Mouse (Mus musculus) C2C12 (cell line): Measurements from ENCODE around the gene Prm2. TPM values are rescaled to one million over a fixed set of nuclear protein-coding genes. Genes with fewer than 3 reads are reported as not detected.
A peak's percentile ranks its signal among the peaks of the same experiment; 100 is the strongest.

Experiments
- H3K27me3 ChIP-seq: one replicate; pipeline ENCODE4 v1.6.1; 2011; ENCODE audit not compliant: control insufficient read depth, insufficient read depth, insufficient read length
- H3K36me3 ChIP-seq: one replicate; pipeline ENCODE4 v1.6.1; 2011; ENCODE audit not compliant: control insufficient read depth, insufficient read depth
- H3K4me3 ChIP-seq: one replicate; pipeline ENCODE4 v1.5.1; 2011; ENCODE audit warnings: mild to moderate bottlenecking, control low read depth; ENCODE audit not compliant: poor library complexity, insufficient read depth, severe bottlenecking
- H3K79me2 ChIP-seq: one replicate; pipeline ENCODE4 v1.6.1; 2011; ENCODE audit not compliant: control insufficient read depth, insufficient read depth
- H3K79me3 ChIP-seq: one replicate; pipeline ENCODE4 v1.6.1; 2011; ENCODE audit warnings: low read depth, control low read depth
- H3ac ChIP-seq: one replicate; pipeline ENCODE3; 2011; ENCODE audit warnings: low read depth; ENCODE audit not compliant: control insufficient read depth, insufficient read length
- CEBPB ChIP-seq: IDR thresholded peaks from one replicate; pipeline ENCODE4 v1.6.1; 2011; ENCODE audit warnings: low read depth, mild to moderate bottlenecking, control low read depth, moderate library complexity
- CTCF ChIP-seq: IDR thresholded peaks from one replicate; pipeline ENCODE4 v1.5.1; 2011; ENCODE audit not compliant: control insufficient read depth, insufficient read depth, insufficient read length
- FOSL1 ChIP-seq: IDR thresholded peaks from one replicate; pipeline ENCODE4 v1.8.0; 2011; ENCODE audit warnings: mild to moderate bottlenecking, low read length; ENCODE audit not compliant: poor library complexity, insufficient read depth, severe bottlenecking
- MAX ChIP-seq: IDR thresholded peaks from one replicate; pipeline ENCODE4 v1.6.1; 2011; ENCODE audit warnings: mild to moderate bottlenecking, control low read depth
- MYOD1 ChIP-seq: IDR thresholded peaks from one replicate; pipeline ENCODE4 v1.6.1; 2011; ENCODE audit warnings: low read depth; ENCODE audit not compliant: control insufficient read depth, insufficient read length
- MYOG ChIP-seq: IDR thresholded peaks from one replicate; pipeline ENCODE4 v1.6.1; 2011; ENCODE audit not compliant: control insufficient read depth, insufficient read length; ENCODE audit errors: extremely low read depth
- USF1 ChIP-seq: IDR thresholded peaks from one replicate; pipeline ENCODE4 v1.6.1; 2011; ENCODE audit warnings: low read depth, mild to moderate bottlenecking, control low read depth, moderate library complexity
- polyA plus RNA-seq: library from polyadenylated mRNA; unstranded; fragments of >200 nt; fragmentation: generic; extraction: Trizol; gene quantifications from one replicate; pipeline ENCODE4 v1.2.1, GENCODE M21; 2012; ENCODE audit warnings: missing spikeins

The Prm2 gene
- polyA plus RNA-seq, 1 experiment: not detected

DNA sequence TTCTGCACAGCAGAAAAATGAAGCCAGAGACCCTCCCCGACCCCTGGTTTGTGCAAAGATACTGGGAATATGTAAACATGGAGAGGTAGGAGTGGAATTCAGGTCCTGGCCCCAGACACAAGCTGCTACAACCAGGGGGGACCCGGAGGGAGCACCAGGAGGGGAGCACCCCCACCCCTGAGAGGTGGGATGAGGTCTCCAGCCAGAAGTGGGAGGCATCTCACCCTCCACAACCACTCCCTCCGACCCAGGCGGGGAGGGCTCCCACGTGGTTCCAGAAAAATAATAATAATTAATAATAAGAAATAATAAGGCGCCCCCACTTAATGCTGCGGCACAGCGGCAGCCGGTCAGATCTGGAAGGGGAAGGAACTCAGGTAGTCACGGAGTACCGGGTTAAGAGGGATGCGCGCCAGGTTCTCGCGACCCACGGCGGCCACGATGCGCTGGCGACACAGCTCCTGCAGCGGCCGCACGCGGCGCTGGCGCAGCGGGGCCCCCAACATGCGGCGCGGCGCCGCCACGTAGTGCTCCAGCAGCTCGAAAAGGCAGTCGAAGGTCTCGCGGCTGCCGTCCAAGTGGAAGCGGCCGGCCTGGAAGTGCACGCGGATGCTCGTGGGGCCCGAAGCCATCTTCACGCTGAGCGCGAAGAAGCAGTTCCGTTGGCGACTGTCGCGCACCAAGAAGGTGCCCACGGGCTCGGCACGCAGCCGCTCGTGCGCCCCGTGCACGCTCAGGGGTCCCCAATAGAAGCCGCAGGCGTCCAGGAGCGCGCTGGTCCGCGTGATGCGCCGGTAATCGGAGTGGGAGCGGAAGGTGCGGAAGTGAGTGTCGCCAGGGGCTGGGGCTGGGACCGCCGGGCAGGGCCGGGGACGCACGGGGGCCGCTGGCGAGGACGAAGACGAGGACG lies 11.8 kb downstream of the Prm2 start:
- peaks cover 13% of the 10 kb centered on the region for H3K79me3 ChIP-seq
- no peaks in the 10 kb centered on the region for H3K27me3 ChIP-seq
- peak overlapping the region; percentile 64 for H3K4me3 ChIP-seq
- no peak for TF ChIP-seq USF1
- TF ChIP-seq FOSL1: no peak
- peak; percentile 41 for TF ChIP-seq MAX
- TF ChIP-seq CTCF: peak; percentile 44
- no peak for TF ChIP-seq MYOG
- H3K36me3 ChIP-seq: no peaks in the 10 kb centered on the region
- H3ac ChIP-seq: peak overlapping the region; percentile 90
- H3K79me2 ChIP-seq: peaks cover 25% of the 10 kb centered on the region

DNA sequence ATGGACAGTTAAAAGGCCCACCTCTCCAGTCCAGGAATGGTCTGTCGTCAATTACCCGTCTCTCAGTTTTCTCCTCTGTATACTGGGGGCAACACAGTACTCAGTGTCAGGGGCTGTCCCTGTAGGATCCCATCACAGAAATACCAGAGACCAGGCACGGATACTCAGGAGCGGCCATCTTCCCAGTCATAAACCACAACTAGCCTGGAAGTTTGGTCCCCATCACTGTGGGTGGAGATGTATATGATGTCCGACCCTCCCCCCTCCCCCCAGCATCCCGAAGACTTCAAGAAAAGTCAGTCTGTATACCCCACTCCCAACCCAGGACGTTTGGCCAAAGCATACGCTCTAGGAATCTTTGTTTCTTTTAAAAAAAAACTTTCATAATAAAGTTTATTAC lies 12.5 kb downstream of the Prm2 start:
- H3K36me3 ChIP-seq: no peaks in the 10 kb centered on the region
- peaks cover 13% of the 10 kb centered on the region for H3K79me3 ChIP-seq
- TF ChIP-seq CEBPB (no peak), MYOG (no peak), CTCF (no peak), USF1 (no peak), MYOD1 (no peak), MAX (no peak), FOSL1 (no peak)
- peak overlapping the region; percentile 64 for H3K4me3 ChIP-seq
- H3ac ChIP-seq: peak overlapping the region; percentile 58
- H3K79me2 ChIP-seq: peaks cover 25% of the 10 kb centered on the region
- no peaks in the 10 kb centered on the region for H3K27me3 ChIP-seq

DNA sequence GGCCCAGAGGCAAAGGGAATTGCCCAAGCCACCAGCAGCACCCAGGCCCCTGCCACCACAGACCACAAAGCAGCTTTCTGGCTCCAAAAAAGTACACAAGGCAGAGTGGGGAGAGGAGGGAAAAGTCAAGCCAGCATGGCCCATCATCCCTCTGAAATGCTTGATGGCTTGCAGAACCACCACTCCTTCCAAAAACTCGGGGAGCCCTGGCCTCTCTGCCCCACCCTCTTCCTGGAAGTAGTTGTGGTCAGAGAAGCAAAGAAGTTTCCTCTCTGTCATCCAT lies 12.8 kb downstream of the Prm2 start:
- H3ac ChIP-seq: peak overlapping the region; percentile 58
- peaks cover 25% of the 10 kb centered on the region for H3K79me2 ChIP-seq
- peak overlapping the region; percentile 64 for H3K4me3 ChIP-seq
- H3K27me3 ChIP-seq: no peaks in the 10 kb centered on the region
- peaks cover 13% of the 10 kb centered on the region for H3K79me3 ChIP-seq
- H3K36me3 ChIP-seq: no peaks in the 10 kb centered on the region
- TF ChIP-seq CEBPB: no peak
- TF ChIP-seq MYOG: no peak
- no peak for TF ChIP-seq FOSL1
- no peak for TF ChIP-seq MAX
- no peak for TF ChIP-seq MYOD1
- TF ChIP-seq CTCF: no peak
- no peak for TF ChIP-seq USF1

DNA sequence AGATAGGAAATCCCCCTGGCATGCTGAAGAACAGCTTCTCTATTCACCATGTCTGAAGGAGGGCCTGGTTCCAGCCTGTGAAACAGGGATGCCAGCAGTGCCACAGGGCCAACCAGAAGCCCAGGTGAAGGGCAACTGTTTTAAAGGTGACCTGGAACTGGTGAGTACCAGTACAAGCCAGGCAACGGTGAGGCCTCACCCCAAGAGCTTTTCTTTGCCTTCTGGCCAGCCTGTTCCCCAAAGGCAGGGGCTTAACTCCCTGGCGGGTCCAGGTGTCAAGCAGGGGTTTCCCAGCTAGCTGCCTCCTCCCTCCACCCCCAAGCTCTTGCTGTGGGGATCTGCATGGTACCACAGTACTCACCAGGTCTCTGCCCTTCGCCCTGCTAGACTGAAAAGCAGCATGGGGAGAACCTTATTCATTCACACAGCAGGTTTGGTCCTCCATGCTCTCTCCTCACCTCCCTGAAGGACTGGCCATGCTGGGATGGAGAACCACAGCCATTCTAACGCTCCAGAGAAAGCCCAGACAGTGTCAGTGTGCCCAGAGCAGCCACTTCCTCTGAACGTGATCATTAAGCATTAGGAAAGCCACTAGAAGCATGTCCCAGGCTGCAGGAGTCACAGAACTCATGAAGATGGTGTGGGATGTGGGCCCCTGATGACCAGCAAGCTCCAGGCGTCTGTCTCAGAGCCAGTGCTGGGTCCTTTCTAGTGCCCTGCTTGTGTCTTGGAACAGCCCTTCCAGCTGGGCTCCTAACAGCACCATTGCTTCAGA lies 13.4 kb downstream of the Prm2 start:
- peak overlapping the region; percentile 64 for H3K4me3 ChIP-seq

DNA sequence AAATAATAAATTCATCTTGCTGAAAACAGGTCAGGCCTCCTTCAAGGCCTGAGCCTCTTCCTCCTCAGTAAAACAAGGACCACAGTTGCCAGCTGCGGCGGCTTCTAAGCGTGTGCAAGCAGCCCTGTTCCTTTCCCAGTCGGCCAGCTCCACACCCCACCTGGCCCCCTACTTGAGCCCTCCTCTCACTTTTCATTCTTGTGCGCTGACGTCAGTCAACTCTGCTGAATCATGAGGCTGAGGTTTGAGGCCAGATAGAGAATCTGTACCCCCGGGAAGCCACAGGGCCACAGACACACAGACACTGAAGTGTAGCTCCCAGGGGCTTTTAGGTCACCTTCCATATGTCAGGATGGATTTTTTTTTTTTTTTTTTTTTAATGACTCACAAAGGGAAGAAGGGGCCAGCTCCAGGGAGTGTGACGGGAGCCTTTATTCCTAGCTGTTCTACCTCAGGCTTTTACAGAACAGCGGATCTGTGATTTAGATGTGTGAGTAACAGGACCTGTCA lies 14.0 kb downstream of the Prm2 start:
- H3K36me3 ChIP-seq: no peaks in the 10 kb centered on the region
- H3ac ChIP-seq: no peak overlapping the region
- H3K4me3 ChIP-seq: no peak overlapping the region
- no peak for TF ChIP-seq CEBPB
- peak; percentile 71 for TF ChIP-seq FOSL1
- TF ChIP-seq MYOG: no peak
- no peak for TF ChIP-seq MAX
- TF ChIP-seq MYOD1: peak; percentile 56
- H3K27me3 ChIP-seq: no peaks in the 10 kb centered on the region
- peaks cover 25% of the 10 kb centered on the region for H3K79me2 ChIP-seq
- H3K79me3 ChIP-seq: peaks cover 13% of the 10 kb centered on the region

More for the DNA sequence above, 13.4 kb downstream of the Prm2 start:
- Histone ChIP-seq H3K36me3 (no peaks in the 10 kb centered on the region), H3K79me3 (peaks cover 13% of the 10 kb centered on the region), H3ac (peak overlapping the region; percentile 58), H3K27me3 (no peaks in the 10 kb centered on the region), H3K79me2 (peaks cover 25% of the 10 kb centered on the region)
- TF ChIP-seq MAX (no peak), FOSL1 (no peak), CEBPB (no peak), MYOG (no peak), USF1 (no peak), CTCF (no peak), MYOD1 (no peak)
